In genomic region chr12:24707480-24707802, GRCm38 (mm10) we compare ENCODE assay signal across 8 mouse cellular contexts. TPM values are rescaled to one million over a fixed set of nuclear protein-coding genes. Genes with fewer than 3 reads are reported as not detected.
DNase-seq lines count a peak whose midpoint lies in the region; ATAC-seq and TF ChIP-seq lines count a peak whose summit lies in the region.

No protein-coding gene starts in this region.

- H3K9me3 ChIP-seq in heart, embryonic 13.5 days, result no peaks in the 10 kb centered on the region
- no peaks in the 10 kb centered on the region for H3K9me3 ChIP-seq in midbrain, embryonic 12.5 days

- peak overlapping the region; percentile 84 for H3K27ac ChIP-seq in heart, embryonic 13.5 days (replicated peaks)
- peak overlapping the region; percentile 8; the same call in 1 of the 2 replicates for H3K27ac ChIP-seq in midbrain, embryonic 12.5 days (replicated peaks)
- H3K27ac ChIP-seq in layer of hippocampus, adult 2 months, result no peak overlapping the region

- peak overlapping the region; percentile 95 for H3K4me3 ChIP-seq in heart, embryonic 13.5 days
- H3K4me3 ChIP-seq in midbrain, embryonic 12.5 days, result peak overlapping the region; percentile 84
- no peak overlapping the region for H3K4me3 ChIP-seq in layer of hippocampus, adult 2 months

- H3K4me2 ChIP-seq in heart, embryonic 13.5 days, result peak overlapping the region; percentile 93
- peak overlapping the region; percentile 70 for H3K4me2 ChIP-seq in midbrain, embryonic 12.5 days (replicated peaks)

- H3K27me3 ChIP-seq in heart, embryonic 13.5 days (replicated peaks), result no peaks in the 10 kb centered on the region
- no peaks in the 10 kb centered on the region; the same call in 1 of the 2 replicates for H3K27me3 ChIP-seq in midbrain, embryonic 12.5 days

- peaks cover 28% of the 10 kb centered on the region for H3K36me3 ChIP-seq in heart, embryonic 13.5 days
- peaks cover 20% of the 10 kb centered on the region for H3K36me3 ChIP-seq in midbrain, embryonic 12.5 days

- under 1% methylated on average over 9 of the region's 9 CpGs for whole genome bisulfite sequencing in heart, embryonic 13.5 days
- WGBS in midbrain, embryonic 12.5 days, result under 1% methylated on average over 9 of the region's 9 CpGs

- TF ChIP-seq CTCF in layer of hippocampus, adult 2 months (conservative IDR thresholded peaks at IDR 0.05), result no peak

- ATAC-seq in heart, embryonic 13.5 days (ENCODE audit: extremely low read depth, insufficient number of reproducible peaks, low FRiP score, low TSS enrichment), result no peak
- ATAC-seq in midbrain, embryonic 12.5 days (ENCODE audit: low FRiP score, low read depth), result peak; percentile 1; the same call in 1 of the 2 replicates

- peak overlapping the region; percentile 92 for H3K9ac ChIP-seq in heart, embryonic 13.5 days
- H3K9ac ChIP-seq in midbrain, embryonic 12.5 days (replicated peaks), result peak overlapping the region; percentile 85

- peaks cover 69% of the 10 kb centered on the region for H3K4me1 ChIP-seq in heart, embryonic 13.5 days
- peaks cover 52% of the 10 kb centered on the region for H3K4me1 ChIP-seq in midbrain, embryonic 12.5 days

- no peak for DNase-seq in heart, postnatal 4 days
- peak; percentile 60 for DNase-seq in MEL-GATA-1-ER (ENCODE audit: extremely low read depth, low read depth)
- peak; percentile 40 for DNase-seq in forelimb bud, embryonic 11.5 days (ENCODE audit: low read depth, low spot score)
- DNase-seq in layer of hippocampus, adult 9-10 months (ENCODE audit: low spot score), result no peak
- no peak for DNase-seq in layer of hippocampus, adult 2 months (ENCODE audit: low spot score in 2 of 2)
- no peak for DNase-seq in cerebellum, postnatal 36 days

RNA-seq across cellular contexts. Expression of gene Rrm2, which starts 0.6 kb away (rescaled TPM):
- 248 and 263 TPM in 2 replicates for polyA plus RNA-seq in heart, embryonic 13.5 days (2015; fragmentation: Nextera tagmentation; extraction: Ambion mirVana)
- total RNA-seq in heart, postnatal 4 days (2021), result 100 to 1,000 TPM; 166 to 174 TPM
- 429 and 434 TPM in 2 replicates for polyA plus RNA-seq in midbrain, embryonic 12.5 days (2016; fragmentation: Nextera tagmentation; extraction: Ambion mirVana)
- 1 to 10 TPM; 2.0 to 2.2 TPM for total RNA-seq in layer of hippocampus, adult 2 months (2021)

RNA-seq across cellular contexts. Expression of gene Cys1, which starts 25.8 kb away (rescaled TPM):
- polyA plus RNA-seq in heart, embryonic 13.5 days (2015; fragmentation: Nextera tagmentation; extraction: Ambion mirVana), result 0.56 and 1.2 TPM in 2 replicates
- 1 to 10 TPM; 2.8 to 3.4 TPM for total RNA-seq in heart, postnatal 4 days (2021)
- 1.1 and 1.7 TPM in 2 replicates for polyA plus RNA-seq in midbrain, embryonic 12.5 days (2016; fragmentation: Nextera tagmentation; extraction: Ambion mirVana)
- total RNA-seq in layer of hippocampus, adult 2 months (2021), result 10 to 100 TPM; 22.8 to 28.6 TPM

RNA-seq across cellular contexts. Expression of gene Klf11, which starts 56.4 kb away (rescaled TPM):
- polyA plus RNA-seq in heart, embryonic 13.5 days (2015; fragmentation: Nextera tagmentation; extraction: Ambion mirVana), result 16.8 and 17.5 TPM in 2 replicates
- total RNA-seq in heart, postnatal 4 days (2021), result 10 to 100 TPM; 32.6 to 35.8 TPM
- 19.4 and 19.7 TPM in 2 replicates for polyA plus RNA-seq in midbrain, embryonic 12.5 days (2016; fragmentation: Nextera tagmentation; extraction: Ambion mirVana)
- 1 to 10 TPM; 3.9 to 4.4 TPM for total RNA-seq in layer of hippocampus, adult 2 months (2021)

Comparison
In these comparisons a context has a peak if more than half of its experiments do, and no peak if none do; other contexts are left out.
1. DNase-seq: peak in MEL-GATA-1-ER (single experiment) and forelimb bud, embryonic 11.5 days (single experiment); none in heart, postnatal 4 days (single experiment), layer of hippocampus, adult 9-10 months (single experiment), layer of hippocampus, adult 2 months (0 of 2) and cerebellum, postnatal 36 days (0 of 2).
2. RNA of gene Rrm2, which starts 0.6 kb away (total RNA-seq): 166 to 174 TPM in heart, postnatal 4 days; 2.0 to 2.2 TPM in layer of hippocampus, adult 2 months; every median in the first group is over 10 times any median in the second.
3. RNA of gene Cys1, which starts 25.8 kb away (total RNA-seq): 22.8 to 28.6 TPM in layer of hippocampus, adult 2 months; 2.8 to 3.4 TPM in heart, postnatal 4 days; every median in the first group is over 4 times any median in the second.
4. RNA of gene Klf11, which starts 56.4 kb away (total RNA-seq): 32.6 to 35.8 TPM in heart, postnatal 4 days; 3.9 to 4.4 TPM in layer of hippocampus, adult 2 months; every median in the first group is over 4 times any median in the second.